Mouse (Mus musculus) forebrain, embryonic 12.5 days (tissue): ENCODE measurements around the gene Iqcm. TPM values are rescaled to one million over a fixed set of nuclear protein-coding genes. Genes with fewer than 3 reads are reported as not detected.
"Not testable (repeated sequence)": the region's sequence is repeated elsewhere in the genome, so short reads cannot be mapped to it uniquely, and the experiment has no call there.

Source experiments
- ATAC-seq: fragments of 200-750 bp; cut with Nextera tagmentation; 2 replicates; pipeline ENCODE4 v1.8.0; 2017; ENCODE audit warnings: moderate TSS enrichment; ENCODE audit not compliant: low FRiP score
- H3K27ac ChIP-seq: fragments of 300-500 bp; sonication (generic); 2 replicates; pipeline ENCODE4 v1.5.1; 2016; ENCODE audit warnings: mild to moderate bottlenecking
- H3K27me3 ChIP-seq: fragments of 300-500 bp; sonication (generic); 2 replicates; pipeline ENCODE4 v1.6.1; 2016; ENCODE audit warnings: mild to moderate bottlenecking
- H3K36me3 ChIP-seq: fragments of 300-500 bp; sonication (generic); replicated peaks from 2 replicates; pipeline ENCODE4 v1.6.1; 2016; ENCODE audit warnings: mild to moderate bottlenecking
- H3K4me1 ChIP-seq: fragments of 300-500 bp; sonication (generic); 2 replicates; pipeline ENCODE4 v1.6.1; 2016
- H3K4me2 ChIP-seq: fragments of 300-500 bp; sonication (generic); 2 replicates; pipeline ENCODE4 v1.6.1; 2016; ENCODE audit warnings: mild to moderate bottlenecking, moderate library complexity
- H3K4me3 ChIP-seq: fragments of 300-500 bp; sonication (generic); replicated peaks from 2 replicates; pipeline ENCODE4 v1.5.1; 2016; ENCODE audit warnings: mild to moderate bottlenecking
- H3K9ac ChIP-seq: fragments of 300-500 bp; sonication (generic); 2 replicates; pipeline ENCODE4 v1.6.1; 2016; ENCODE audit warnings: mild to moderate bottlenecking
- H3K9me3 ChIP-seq: fragments of 300-500 bp; sonication (generic); 2 replicates; pipeline ENCODE4 v1.6.1; 2016
- WGBS: fragments of 180-500 bp; shearing (Covaris S2); methylation state at CpG from one replicate; pipeline ENCODE4 v1.1.7; 2016; 5-methylcytosine and 5-hydroxymethylcytosine counted together
- polyA plus RNA-seq: library from polyadenylated mRNA; unstranded; fragments of >200 nt; fragmentation: Nextera tagmentation; extraction: Ambion mirVana; gene quantifications from 2 replicates; pipeline ENCODE4 v1.2.1, GENCODE M21; 2016

Gene Iqcm
- not detected in 2 replicates for polyA plus RNA-seq

DNA sequence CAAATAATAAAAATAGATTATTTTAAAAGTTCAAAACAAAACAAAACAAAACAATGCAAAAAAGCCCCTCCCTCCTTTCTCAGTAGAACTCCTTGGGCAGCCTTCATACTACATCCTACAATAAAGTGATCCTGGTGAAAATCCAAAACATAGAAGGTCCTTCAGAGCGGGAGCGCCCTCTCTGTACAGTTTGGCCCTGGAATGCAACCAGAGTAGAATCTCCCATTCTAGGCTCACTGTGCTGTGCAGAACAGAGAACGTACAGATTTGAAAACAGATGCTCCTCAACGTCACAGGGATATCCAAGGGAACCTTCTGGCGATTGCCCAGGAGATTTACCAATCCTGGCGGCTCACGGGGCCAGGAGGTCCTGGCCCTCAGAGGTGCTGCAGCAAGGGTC, at the start of gene Iqcm:
Iqcm (plus strand) TSS at position 301 of the 400 bp plus-strand sequence.
- H3K4me2 ChIP-seq, result no peak within 1 kb of the TSS
- H3K4me1 ChIP-seq, result no peaks in the 10 kb centered on the region
- 91% methylated on average over 7 of the region's 7 CpGs for WGBS
- no peaks in the 10 kb centered on the region for H3K27me3 ChIP-seq
- H3K9ac ChIP-seq, result no peak within 1 kb of the TSS
- no peak for ATAC-seq
- no peaks in the 10 kb centered on the region for H3K9me3 ChIP-seq
- no peak within 1 kb of the TSS for H3K27ac ChIP-seq
- no peaks in the 10 kb centered on the region for H3K36me3 ChIP-seq
- no peak within 1 kb of the TSS for H3K4me3 ChIP-seq

DNA sequence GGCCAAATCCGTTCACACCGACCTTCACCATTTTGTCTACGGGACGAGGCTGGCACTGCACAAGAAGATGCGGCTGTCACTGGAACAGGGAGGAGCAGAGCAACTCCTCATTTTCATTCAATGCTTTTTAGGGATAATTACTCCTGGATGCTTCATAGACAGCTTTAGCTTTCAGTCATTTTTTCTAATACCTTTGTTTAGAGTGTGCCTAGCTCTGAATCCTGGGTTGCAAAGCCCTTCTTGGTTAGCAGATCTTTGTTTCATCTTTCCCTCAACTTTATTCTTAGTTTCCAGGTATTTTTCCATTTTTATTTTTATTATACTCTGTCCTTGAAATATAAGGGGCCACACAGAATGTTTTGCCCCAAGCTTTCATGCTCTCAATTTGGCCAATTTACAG, 42.0 kb upstream of the Iqcm start, which contains the start of gene Gm10358:
Gm10358 (minus strand) TSS at position 101 of the 400 bp plus-strand sequence.
- no peaks in the 10 kb centered on the region for H3K27me3 ChIP-seq
- no peaks in the 10 kb centered on the region for H3K9me3 ChIP-seq
- WGBS, result 95% methylated on average over 5 of the region's 5 CpGs
- H3K4me3 ChIP-seq, result no peak within 1 kb of the TSS
- H3K36me3 ChIP-seq, result no peaks in the 10 kb centered on the region
- no peaks in the 10 kb centered on the region for H3K4me1 ChIP-seq
- no peak within 1 kb of the TSS for H3K27ac ChIP-seq
- no peak within 1 kb of the TSS for H3K9ac ChIP-seq
- no peak for ATAC-seq
- no peak within 1 kb of the TSS for H3K4me2 ChIP-seq

DNA sequence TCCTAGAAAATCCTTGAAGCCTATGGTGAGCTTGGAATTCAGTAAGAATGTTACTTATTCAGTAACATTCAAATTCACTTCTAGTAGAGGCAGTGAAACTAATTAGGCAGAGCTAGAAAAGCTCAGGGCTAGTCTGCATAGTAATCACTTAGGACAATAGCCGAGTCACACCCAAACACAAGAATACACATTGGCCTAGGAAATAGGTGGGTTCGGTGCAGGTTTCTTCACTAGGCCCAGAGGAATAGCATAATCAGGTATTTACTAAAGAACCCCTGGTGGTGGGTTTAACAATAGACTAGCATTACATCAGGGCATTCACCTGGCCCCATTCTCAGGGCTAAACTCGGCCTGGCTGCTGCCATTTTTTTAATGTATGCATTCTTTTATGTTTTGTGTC, 32.8 kb upstream of the Iqcm start:
- ATAC-seq, H3K9ac ChIP-seq, H3K27ac ChIP-seq: not testable (repeated sequence)

DNA sequence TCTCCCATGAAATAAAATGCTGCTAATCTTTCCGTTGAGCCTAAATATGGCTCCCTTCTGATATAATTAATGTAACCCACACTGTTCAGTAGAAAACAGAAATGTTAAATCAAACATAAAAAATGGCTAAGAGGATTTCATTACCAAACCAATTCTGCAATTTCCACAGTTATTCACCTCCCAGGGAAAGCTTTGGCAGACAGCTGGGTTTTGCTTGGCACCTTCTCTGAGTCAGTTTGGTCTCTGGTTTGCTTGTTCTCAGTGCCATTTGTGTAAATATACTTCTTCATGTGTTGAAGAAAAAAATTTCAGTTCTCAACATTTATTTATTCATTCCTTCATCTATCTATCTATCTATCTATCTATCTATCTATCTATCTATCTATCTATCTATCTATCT, 28.3 kb downstream of the Iqcm start:
- Histone ChIP-seq H3K27me3 (no peaks in the 10 kb centered on the region), H3K9ac (no peak overlapping the region), H3K4me1 (no peaks in the 10 kb centered on the region), H3K27ac (no peak overlapping the region), H3K9me3 (no peaks in the 10 kb centered on the region), H3K4me2 (no peak overlapping the region), H3K4me3 (no peak overlapping the region), H3K36me3 (no peaks in the 10 kb centered on the region)
- ATAC-seq, result no peak
- 79% methylated on average over 1 of the region's 1 CpGs for WGBS

More for the DNA sequence above, 32.8 kb upstream of the Iqcm start:
- not testable (repeated sequence) for H3K9me3 ChIP-seq, H3K36me3 ChIP-seq, H3K4me2 ChIP-seq, H3K4me1 ChIP-seq, H3K27me3 ChIP-seq, H3K4me3 ChIP-seq
- WGBS, result 68% methylated on average over 3 of the region's 3 CpGs

DNA sequence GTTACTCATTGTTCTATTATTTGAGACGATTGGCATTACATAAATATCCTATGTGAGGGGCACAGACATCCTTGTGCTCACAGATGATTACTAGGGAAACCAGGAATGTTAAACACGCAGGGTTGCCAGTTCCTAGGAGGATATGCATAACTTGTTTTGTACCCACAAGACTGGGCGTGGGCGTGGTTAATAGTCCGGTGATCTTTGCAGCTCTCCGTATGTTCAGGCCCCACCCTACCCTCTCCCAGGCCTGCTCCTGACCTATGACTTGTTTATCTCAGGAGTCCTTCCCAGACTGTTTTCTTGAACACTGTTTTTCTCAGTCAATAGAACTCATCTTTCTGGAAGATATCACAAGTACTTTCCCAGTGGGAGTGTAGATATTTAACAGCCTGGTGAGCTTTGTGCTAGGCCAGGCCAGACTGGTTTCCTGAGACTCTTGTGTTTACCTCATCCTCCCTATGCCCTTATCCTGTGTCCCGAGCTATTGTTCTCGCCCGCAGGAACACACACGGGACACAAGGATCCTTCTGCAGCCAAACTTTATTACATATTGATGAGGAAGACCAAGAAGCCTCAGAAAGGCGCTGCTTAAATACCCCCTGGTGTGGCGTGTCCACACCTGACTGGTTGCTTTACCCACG, 40.7 kb downstream of the Iqcm start:
- Histone ChIP-seq H3K27me3 (no peaks in the 10 kb centered on the region), H3K4me2 (no peak overlapping the region), H3K36me3 (no peaks in the 10 kb centered on the region), H3K9me3 (no peaks in the 10 kb centered on the region), H3K4me1 (no peaks in the 10 kb centered on the region), H3K9ac (no peak overlapping the region), H3K4me3 (no peak overlapping the region), H3K27ac (no peak overlapping the region)
- 86% methylated on average over 13 of the region's 13 CpGs for WGBS
- no peak for ATAC-seq

DNA sequence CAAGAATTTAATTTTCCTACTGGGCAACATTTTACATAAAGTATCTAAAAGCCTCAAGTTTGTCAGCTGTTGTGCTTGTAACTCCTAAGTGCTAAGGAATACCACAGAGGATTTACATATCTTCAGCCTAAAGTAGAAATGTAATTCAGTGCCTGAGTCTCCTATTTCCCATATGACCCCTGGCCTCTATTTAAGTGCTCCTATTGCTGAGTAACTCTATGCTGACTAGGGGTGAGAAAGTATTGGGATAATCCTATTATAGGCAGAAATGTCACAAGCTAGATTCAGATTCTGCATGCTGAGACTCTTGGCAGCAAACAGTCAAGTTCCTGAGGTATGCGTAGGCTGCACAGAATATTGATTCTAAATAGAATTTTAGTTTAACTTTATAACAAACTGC, 60.8 kb downstream of the Iqcm start:
- H3K4me2 ChIP-seq, result no peak overlapping the region
- ATAC-seq, result no peak
- H3K36me3 ChIP-seq, result no peaks in the 10 kb centered on the region
- no peak overlapping the region for H3K27ac ChIP-seq
- no peak overlapping the region for H3K4me3 ChIP-seq
- WGBS, result 59% methylated on average over 1 of the region's 1 CpGs
- H3K4me1 ChIP-seq, result no peaks in the 10 kb centered on the region
- H3K9me3 ChIP-seq, result no peaks in the 10 kb centered on the region
- H3K9ac ChIP-seq, result no peak overlapping the region
- no peaks in the 10 kb centered on the region for H3K27me3 ChIP-seq

DNA sequence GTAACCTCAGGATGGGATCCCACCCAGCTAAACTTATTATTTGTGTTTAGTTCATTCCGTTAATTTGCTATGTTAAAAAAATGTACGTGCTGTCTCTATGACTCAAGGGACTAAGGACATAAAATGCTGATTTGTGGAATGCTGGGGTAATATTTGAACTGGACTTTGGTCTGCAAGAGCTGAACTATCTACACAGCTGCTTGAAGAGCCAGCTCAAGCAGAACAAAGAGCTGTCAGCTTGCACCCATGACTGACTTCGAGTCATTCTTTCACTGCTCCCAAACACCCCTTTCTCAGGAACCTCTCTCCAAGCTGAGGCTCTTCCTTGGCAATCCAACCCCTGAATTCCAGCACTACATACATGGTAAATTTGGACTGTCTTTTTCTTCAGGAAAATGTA, 65.3 kb downstream of the Iqcm start:
- no peak overlapping the region for H3K4me2 ChIP-seq
- no peaks in the 10 kb centered on the region for H3K4me1 ChIP-seq
- no peaks in the 10 kb centered on the region for H3K27me3 ChIP-seq
- no peak overlapping the region for H3K9ac ChIP-seq
- no peak for ATAC-seq
- no peak overlapping the region for H3K27ac ChIP-seq
- no peaks in the 10 kb centered on the region for H3K9me3 ChIP-seq
- H3K36me3 ChIP-seq, result no peaks in the 10 kb centered on the region
- no peak overlapping the region for H3K4me3 ChIP-seq
- WGBS, result 85% methylated on average over 3 of the region's 3 CpGs

DNA sequence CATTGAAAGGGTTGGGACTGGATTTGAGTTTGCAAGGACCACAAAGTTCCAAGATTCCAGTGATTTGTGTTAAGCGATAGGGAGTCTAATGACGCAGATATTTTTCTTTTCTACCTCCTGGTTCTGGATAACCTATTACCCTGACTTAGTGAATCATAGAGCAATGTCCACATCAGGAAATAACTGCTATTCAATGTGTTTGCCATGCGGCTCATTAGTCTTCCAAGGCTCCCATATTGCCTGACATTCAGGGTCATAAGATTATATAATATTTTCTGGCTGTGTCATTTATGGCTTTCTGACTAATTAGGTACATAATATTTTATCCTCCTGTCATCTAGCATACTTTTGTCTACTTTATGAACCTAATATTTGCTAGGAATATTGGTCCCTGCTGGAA, 100.8 kb downstream of the Iqcm start:
- H3K4me1 ChIP-seq, result no peaks in the 10 kb centered on the region
- no peak overlapping the region for H3K9ac ChIP-seq
- no peak overlapping the region for H3K27ac ChIP-seq
- WGBS, result 95% methylated on average over 3 of the region's 3 CpGs
- ATAC-seq, result no peak
- no peaks in the 10 kb centered on the region for H3K36me3 ChIP-seq
- no peaks in the 10 kb centered on the region for H3K27me3 ChIP-seq
- H3K9me3 ChIP-seq, result no peaks in the 10 kb centered on the region
- no peak overlapping the region for H3K4me3 ChIP-seq
- H3K4me2 ChIP-seq, result no peak overlapping the region

DNA sequence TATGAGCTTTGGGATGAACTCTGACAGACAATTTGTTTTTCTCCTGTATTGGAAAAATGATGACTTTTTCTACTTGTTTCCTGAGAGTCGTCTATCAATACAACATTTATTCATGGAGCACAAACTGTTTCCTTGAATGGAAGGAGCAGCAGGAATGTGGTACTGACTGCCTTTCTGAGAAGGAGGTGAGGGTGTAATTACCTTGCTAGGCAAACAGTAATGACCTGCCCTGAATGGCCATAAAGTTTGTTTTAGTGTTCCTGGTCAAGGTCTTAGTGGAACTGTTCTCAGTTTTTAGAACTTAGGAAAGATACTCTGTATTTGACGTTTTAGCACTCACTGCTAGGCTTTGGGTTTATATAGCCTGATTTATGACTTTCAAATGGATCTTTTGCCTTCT, 147.8 kb downstream of the Iqcm start:
- Histone ChIP-seq H3K9ac (no peak overlapping the region), H3K4me2 (no peak overlapping the region), H3K4me1 (no peaks in the 10 kb centered on the region), H3K27me3 (no peaks in the 10 kb centered on the region), H3K36me3 (no peaks in the 10 kb centered on the region), H3K9me3 (no peaks in the 10 kb centered on the region), H3K4me3 (no peak overlapping the region), H3K27ac (no peak overlapping the region)
- no peak for ATAC-seq
- 79% methylated on average over 2 of the region's 2 CpGs for WGBS

DNA sequence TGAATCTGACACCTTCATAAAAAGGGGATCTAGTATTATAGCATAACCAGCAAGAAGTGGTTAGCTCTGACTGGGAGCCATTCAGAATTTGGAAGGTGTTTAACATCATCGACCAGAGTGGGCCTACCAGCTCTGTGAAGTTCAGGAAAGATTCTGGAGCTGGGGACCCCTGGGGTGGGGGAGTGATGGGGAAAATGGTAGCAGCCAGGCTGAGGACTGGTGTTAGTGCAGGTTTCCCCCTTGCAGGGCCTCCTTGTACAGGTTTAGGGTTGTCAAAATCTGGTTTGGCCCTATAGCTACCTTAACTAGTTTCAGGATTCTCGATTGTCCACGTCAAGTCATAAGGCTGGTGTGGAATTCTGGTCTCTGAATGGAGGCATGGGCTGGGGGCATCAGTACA, 194.5 kb downstream of the Iqcm start:
- no peak for ATAC-seq
- H3K27me3 ChIP-seq, result no peaks in the 10 kb centered on the region
- H3K4me2 ChIP-seq, result no peak overlapping the region
- WGBS, result 88% methylated on average over 3 of the region's 3 CpGs
- H3K9me3 ChIP-seq, result 0 out of 2 replicates have a peak, but pooled peaks cover 3% of the 10 kb centered on the region
- H3K4me1 ChIP-seq, result no peaks in the 10 kb centered on the region
- H3K4me3 ChIP-seq, result no peak overlapping the region
- no peaks in the 10 kb centered on the region for H3K36me3 ChIP-seq
- no peak overlapping the region for H3K9ac ChIP-seq
- no peak overlapping the region for H3K27ac ChIP-seq

DNA sequence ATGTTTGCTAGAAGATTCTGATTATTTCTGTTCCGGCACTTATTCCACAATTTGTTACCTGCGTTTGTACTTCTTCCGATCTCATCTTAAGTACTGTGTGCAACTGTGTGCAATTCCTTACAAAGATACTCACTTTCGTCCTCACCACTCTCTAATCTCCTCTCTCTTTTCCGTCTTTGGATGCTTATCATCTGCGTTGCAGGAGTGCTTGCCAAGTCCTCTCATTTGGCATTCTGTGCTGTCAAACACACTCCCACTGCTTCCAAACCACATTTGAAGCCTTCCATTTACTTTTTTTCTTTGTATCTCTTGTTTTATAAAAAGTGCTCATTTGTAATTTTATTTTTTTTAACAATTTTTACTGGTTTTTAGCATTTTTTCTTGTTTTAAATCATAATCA, 210.8 kb downstream of the Iqcm start:
- WGBS, result 96% methylated on average over 6 of the region's 6 CpGs
- no peak overlapping the region for H3K9ac ChIP-seq
- no peaks in the 10 kb centered on the region for H3K36me3 ChIP-seq
- H3K27me3 ChIP-seq, result no peaks in the 10 kb centered on the region
- H3K4me3 ChIP-seq, result no peak overlapping the region
- no peak for ATAC-seq
- H3K4me1 ChIP-seq, result no peaks in the 10 kb centered on the region
- no peak overlapping the region for H3K27ac ChIP-seq
- no peaks in the 10 kb centered on the region for H3K9me3 ChIP-seq
- no peak overlapping the region for H3K4me2 ChIP-seq

DNA sequence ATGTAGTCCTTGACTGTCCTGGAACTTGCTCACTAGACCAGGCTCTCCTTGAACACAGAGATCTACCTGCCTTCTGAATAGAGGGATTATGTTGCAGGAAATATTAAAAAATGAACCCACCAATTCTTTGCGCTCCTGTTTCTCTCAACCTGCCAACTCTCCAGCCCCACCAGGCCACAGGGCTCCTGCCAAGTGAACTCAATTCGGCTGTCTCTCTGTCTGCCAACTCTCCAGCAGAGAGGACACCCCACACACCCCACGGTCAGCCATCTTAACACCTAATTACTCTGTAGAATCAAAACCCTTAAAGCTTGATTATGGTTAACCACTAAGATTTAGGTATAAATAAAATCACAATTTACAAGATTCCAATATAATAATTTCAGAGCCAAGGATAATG, 298.1 kb downstream of the Iqcm start:
- ATAC-seq, result no peak
- Histone ChIP-seq H3K4me1 (no peaks in the 10 kb centered on the region), H3K4me3 (no peak overlapping the region), H3K36me3 (no peaks in the 10 kb centered on the region), H3K27ac (no peak overlapping the region), H3K4me2 (no peak overlapping the region), H3K9ac (no peak overlapping the region), H3K27me3 (no peaks in the 10 kb centered on the region), H3K9me3 (no peaks in the 10 kb centered on the region)
- 89% methylated on average over 3 of the region's 3 CpGs for WGBS

DNA sequence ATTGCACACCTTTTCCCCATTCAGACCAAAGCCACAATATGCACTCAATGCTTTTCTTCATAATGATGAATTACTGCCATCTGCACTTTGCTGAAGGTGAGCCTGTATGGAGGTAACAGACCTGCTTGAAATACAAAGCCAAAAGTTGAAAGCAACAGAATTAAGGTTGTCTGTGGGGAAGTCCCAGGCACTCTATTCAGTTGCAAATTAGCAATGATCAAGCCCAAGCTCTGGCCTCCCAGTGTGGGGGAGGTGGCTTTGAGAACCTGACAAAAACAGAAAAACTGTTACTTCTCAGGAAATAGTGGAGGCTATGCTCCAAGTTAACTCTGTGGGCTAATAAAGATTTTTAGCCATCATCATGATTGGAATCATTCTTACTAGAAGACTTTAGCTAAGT, 307.1 kb downstream of the Iqcm start:
- Histone ChIP-seq H3K9me3 (peaks cover 7% of the 10 kb centered on the region; the same call in 1 of the 2 replicates), H3K27ac (no peak overlapping the region), H3K27me3 (no peaks in the 10 kb centered on the region), H3K36me3 (no peaks in the 10 kb centered on the region), H3K4me3 (no peak overlapping the region), H3K9ac (no peak overlapping the region), H3K4me1 (no peaks in the 10 kb centered on the region), H3K4me2 (no peak overlapping the region)
- ATAC-seq, result no peak
